Mouse (Mus musculus) ES-E14 (cell line): Measurements from ENCODE around the gene Sema6b. TPM values are rescaled to one million over a fixed set of nuclear protein-coding genes. Genes with fewer than 3 reads are reported as not detected.

ENCODE experiments used
- DNase-seq: peaks from one replicate; pipeline ENCODE4 v3.0.0-alpha.2; 2013; ENCODE audit warnings: low read depth, low spot score
- H3K27ac ChIP-seq: 2 replicates; pipeline ENCODE4 v1.5.1; 2012; ENCODE audit warnings: low read depth, mild to moderate bottlenecking, low read length, moderate library complexity, mixed read lengths; ENCODE audit not compliant: poor library complexity, insufficient read depth, severe bottlenecking
- H3K36me3 ChIP-seq: 2 replicates; pipeline ENCODE4 v1.6.1; 2012; ENCODE audit warnings: mild to moderate bottlenecking, low read length, moderate library complexity, mixed read lengths; ENCODE audit not compliant: control insufficient read depth, poor library complexity, insufficient read depth, severe bottlenecking
- H3K4me1 ChIP-seq, 2 experiments: fragments of 150-350 bp in 1 of 2; sonication (generic) in 1 of 2; 2 replicates each; pipeline ENCODE4 v1.6.1; 2012; ENCODE audit warnings: low read length in 2 of 2, mild to moderate bottlenecking in 1 of 2, mixed read lengths in 1 of 2; ENCODE audit not compliant: control insufficient read depth in 2 of 2, insufficient read depth in 2 of 2, poor library complexity in 1 of 2
- H3K4me3 ChIP-seq, 2 experiments: fragments of 150-350 bp in 1 of 2; sonication (generic) in 1 of 2; 2 replicates each; pipeline ENCODE4 v1.5.1; 2012; ENCODE audit warnings: low read length in 2 of 2, low read depth in 1 of 2, mild to moderate bottlenecking in 1 of 2, mixed read lengths in 1 of 2; ENCODE audit not compliant: insufficient read depth in 1 of 2, poor library complexity in 1 of 2, severe bottlenecking in 1 of 2
- H3K9ac ChIP-seq: 2 replicates; pipeline ENCODE4 v1.6.1; 2012; ENCODE audit warnings: low read depth, mild to moderate bottlenecking, low read length, mixed read lengths; ENCODE audit not compliant: poor library complexity, insufficient read depth, severe bottlenecking
- H3K9me3 ChIP-seq: fragments of 150-350 bp; sonication (generic); 2 replicates; pipeline ENCODE4 v1.6.1; 2012; ENCODE audit warnings: low read depth, mild to moderate bottlenecking, low read length; ENCODE audit not compliant: control insufficient read depth, insufficient read depth
- CHD2 ChIP-seq: IDR thresholded peaks from 2 replicates; pipeline ENCODE4 v1.6.1; 2014; ENCODE audit warnings: mild to moderate bottlenecking, low read depth, low read length, inconsistent platforms
- HCFC1 ChIP-seq: IDR thresholded peaks from 2 replicates; pipeline ENCODE4 v1.6.1; 2012; ENCODE audit warnings: low read length, inconsistent platforms, borderline replicate concordance; ENCODE audit not compliant: insufficient read depth
- MAFK ChIP-seq: IDR thresholded peaks from 2 replicates; pipeline ENCODE4 v1.6.1; 2014; ENCODE audit warnings: mild to moderate bottlenecking, low read depth, low read length, inconsistent platforms; ENCODE audit not compliant: insufficient read depth
- ZC3H11A ChIP-seq: IDR thresholded peaks from 2 replicates; pipeline ENCODE4 v1.6.1; 2012; ENCODE audit warnings: low read depth, mild to moderate bottlenecking, inconsistent platforms, low read length, borderline replicate concordance
- ZNF384 ChIP-seq: IDR thresholded peaks from 2 replicates; pipeline ENCODE4 v1.6.1; 2012; ENCODE audit warnings: low read depth, low read length, inconsistent platforms
- in situ Hi-C, 2 experiments: fragments of 600-800 bp; cut with MboI; formaldehyde crosslinking; loops; one replicate each; pipeline ENCODE4 v1.15.1; 2025; ENCODE audit warnings: low sequenced_read_pairs in 2 of 2, inconsistent platforms in 1 of 2; ENCODE audit not compliant: unreplicated experiment in 2 of 2
- total RNA-seq: library from RNA; depleted of rRNA; stranded (reverse); fragments of 300-350 nt; gene quantifications from 2 replicates; pipeline ENCODE4 v1.2.3, GENCODE M21; 2012

Sema6b gene
- total RNA-seq, 1 experiment, result 2.9 TPM

GRCm38 (mm10) chr17:56103465-56104285 is 36.5 kb downstream of the Sema6b start:
- no peaks in the 10 kb centered on the region for H3K9me3 ChIP-seq
- no peak overlapping the region for H3K27ac ChIP-seq
- peaks cover 46% of the 10 kb centered on the region for H3K36me3 ChIP-seq
- no peak for TF ChIP-seq MAFK
- no peak for TF ChIP-seq CHD2
- TF ChIP-seq ZC3H11A, result no peak
- no peaks in the 10 kb centered on the region for H3K4me1 ChIP-seq
- no peak for DNase-seq
- H3K9ac ChIP-seq, result no peak overlapping the region
- H3K4me3 ChIP-seq, result no peak overlapping the region
- in situ Hi-C loops, result no loop called here

- no peak for TF ChIP-seq CHD2
- no peak for TF ChIP-seq MAFK
- no peak for TF ChIP-seq HCFC1
- no peak for TF ChIP-seq ZNF384
- TF ChIP-seq ZC3H11A, result no peak
- in situ Hi-C loops, result no loop called here
- Histone ChIP-seq H3K4me1 (no peaks in the 10 kb centered on the region), H3K36me3 (peaks cover 54% of the 10 kb centered on the region), H3K27ac (no peak overlapping the region), H3K9ac (no peak overlapping the region), H3K9me3 (no peaks in the 10 kb centered on the region), H3K4me3 (no peak overlapping the region)
- DNase-seq, result no peak
Measured at GRCm38 (mm10) chr17:56102927-56103326, 37.2 kb downstream of the Sema6b start.

- DNase-seq, result no peak
- H3K9ac ChIP-seq, result no peak overlapping the region
- H3K4me3 ChIP-seq, result no peak overlapping the region
- TF ChIP-seq HCFC1 (no peak), MAFK (no peak)
- no peak overlapping the region for H3K27ac ChIP-seq
- H3K9me3 ChIP-seq, result no peaks in the 10 kb centered on the region
- in situ Hi-C loops, result no loop called here
- H3K4me1 ChIP-seq, result no peaks in the 10 kb centered on the region
- H3K36me3 ChIP-seq, result peaks cover 62% of the 10 kb centered on the region
Measured at GRCm38 (mm10) chr17:56102158-56102557, 38.0 kb downstream of the Sema6b start.

- DNase-seq, result no peak
- no peaks in the 10 kb centered on the region for H3K9me3 ChIP-seq
- peaks cover 75% of the 10 kb centered on the region for H3K36me3 ChIP-seq
- TF ChIP-seq MAFK, result no peak
- no peak for TF ChIP-seq HCFC1
- no peak for TF ChIP-seq ZC3H11A
- no peak for TF ChIP-seq ZNF384
- TF ChIP-seq CHD2, result no peak
- no peak overlapping the region for H3K4me3 ChIP-seq
- no peaks in the 10 kb centered on the region for H3K4me1 ChIP-seq
- no peak overlapping the region for H3K9ac ChIP-seq
- in situ Hi-C loops, result no loop called here
- no peak overlapping the region for H3K27ac ChIP-seq
Measured at GRCm38 (mm10) chr17:56100811-56101210, 39.3 kb downstream of the Sema6b start.

GRCm38 (mm10) chr17:56098711-56099572 is 41.2 kb downstream of the Sema6b start:
- DNase-seq, result no peak
- H3K9ac ChIP-seq, result no peak overlapping the region
- TF ChIP-seq MAFK (no peak), ZC3H11A (no peak), HCFC1 (no peak), ZNF384 (no peak), CHD2 (no peak)
- no peaks in the 10 kb centered on the region for H3K9me3 ChIP-seq
- H3K36me3 ChIP-seq, result peaks cover 80% of the 10 kb centered on the region
- in situ Hi-C loops, result no loop called here
- H3K27ac ChIP-seq, result no peak overlapping the region
- no peaks in the 10 kb centered on the region for H3K4me1 ChIP-seq
- no peak overlapping the region for H3K4me3 ChIP-seq
